Mouse (Mus musculus) MEL (cell line): ENCODE results near the gene Ccdc12.

Experiments
- CHD2 ChIP-seq: IDR thresholded peaks from 2 replicates; pipeline ENCODE4 v1.6.1; 2011; ENCODE audit warnings: low read length, improper control_type of control experiment
- CTCF ChIP-seq, 3 experiments: IDR thresholded peaks in 2 of 3; conservative IDR thresholded peaks in 1 of 3; 2 replicates each; pipeline ENCODE4 v1.5.1; 2011 to 2012; ENCODE audit warnings: low read length in 3 of 3, low read depth in 2 of 3, mild to moderate bottlenecking in 2 of 3, improper control_type of control experiment in 1 of 3, inconsistent platforms in 1 of 3, mixed read lengths in 1 of 3, moderate library complexity in 1 of 3; ENCODE audit not compliant: control insufficient read depth in 1 of 3, insufficient read depth in 1 of 3, poor library complexity in 1 of 3, severe bottlenecking in 1 of 3
- E2F4 ChIP-seq: IDR thresholded peaks from 2 replicates; pipeline ENCODE4 v1.6.1; 2011; ENCODE audit warnings: low read depth, low read length, improper control_type of control experiment, borderline replicate concordance
- EP300 ChIP-seq, 2 experiments: IDR thresholded peaks; 2 replicates each; pipeline ENCODE4 v1.6.1; 2011; ENCODE audit warnings: improper control_type of control experiment in 2 of 2, low read length in 2 of 2, low read depth in 1 of 2, mild to moderate bottlenecking in 1 of 2
- GATA1 ChIP-seq: IDR thresholded peaks from 2 replicates; pipeline ENCODE4 v1.6.1; 2011; ENCODE audit warnings: low read depth, low read length, improper control_type of control experiment
- MAZ ChIP-seq: IDR thresholded peaks from 2 replicates; pipeline ENCODE4 v1.6.1; 2012; ENCODE audit warnings: low read depth, mild to moderate bottlenecking, inconsistent platforms, low read length, improper control_type of control experiment
- MXI1 ChIP-seq: IDR thresholded peaks from 2 replicates; pipeline ENCODE4 v1.6.1; 2011; ENCODE audit warnings: mild to moderate bottlenecking, low read depth, low read length, improper control_type of control experiment
- NELFE ChIP-seq: IDR thresholded peaks from 2 replicates; pipeline ENCODE4 v1.6.1; 2011; ENCODE audit warnings: low read depth, low read length, improper control_type of control experiment
- POLR2A ChIP-seq, 2 experiments: IDR thresholded peaks; 2 replicates each; pipeline ENCODE4 v1.6.1; 2011 to 2012; ENCODE audit warnings: low read length in 2 of 2, mild to moderate bottlenecking in 2 of 2, control low read depth in 1 of 2, improper control_type of control experiment in 1 of 2, low read depth in 1 of 2, moderate library complexity in 1 of 2; ENCODE audit not compliant: control insufficient read depth in 1 of 2, insufficient read depth in 1 of 2, poor library complexity in 1 of 2
- TAL1 ChIP-seq: IDR thresholded peaks from 2 replicates; pipeline ENCODE4 v1.6.1; 2012; ENCODE audit warnings: mild to moderate bottlenecking, inconsistent platforms, low read length, moderate library complexity, mixed read lengths
- ZC3H11A ChIP-seq: IDR thresholded peaks from 2 replicates; pipeline ENCODE4 v1.6.1; 2012; ENCODE audit warnings: low read depth, mild to moderate bottlenecking, inconsistent platforms, low read length, improper control_type of control experiment
- ZNF384 ChIP-seq: IDR thresholded peaks from 2 replicates; pipeline ENCODE4 v1.6.1; 2012; ENCODE audit warnings: low read depth, mild to moderate bottlenecking, inconsistent platforms, low read length, improper control_type of control experiment

GRCm38 (mm10) chr9:110660208-110660607 is 3.9 kb downstream of the Ccdc12 start:
- TF ChIP-seq CTCF (IDR thresholded peaks at IDR 0.05 in 2 of 3, conservative IDR thresholded peaks at IDR 0.05 in 1 of 3; ENCODE audit: control insufficient read depth in 1 of 3, insufficient read depth in 1 of 3, low read depth in 2 of 3, low read length in 3 of 3, poor library complexity in 1 of 3, severe bottlenecking in 1 of 3) (no peak), POLR2A (IDR thresholded peaks at IDR 0.05; ENCODE audit: control insufficient read depth in 1 of 2, insufficient read depth in 1 of 2, low read depth in 1 of 2, low read length in 2 of 2, poor library complexity in 1 of 2) (no peak), NELFE (no peak), CHD2 (no peak), GATA1 (no peak), MXI1 (no peak), ZC3H11A (no peak), E2F4 (no peak), TAL1 (no peak), EP300 (IDR thresholded peaks at IDR 0.05; ENCODE audit: low read depth in 1 of 2, low read length in 2 of 2) (no peak), ZNF384 (no peak), MAZ (no peak)
